In the genomic region with DNA sequence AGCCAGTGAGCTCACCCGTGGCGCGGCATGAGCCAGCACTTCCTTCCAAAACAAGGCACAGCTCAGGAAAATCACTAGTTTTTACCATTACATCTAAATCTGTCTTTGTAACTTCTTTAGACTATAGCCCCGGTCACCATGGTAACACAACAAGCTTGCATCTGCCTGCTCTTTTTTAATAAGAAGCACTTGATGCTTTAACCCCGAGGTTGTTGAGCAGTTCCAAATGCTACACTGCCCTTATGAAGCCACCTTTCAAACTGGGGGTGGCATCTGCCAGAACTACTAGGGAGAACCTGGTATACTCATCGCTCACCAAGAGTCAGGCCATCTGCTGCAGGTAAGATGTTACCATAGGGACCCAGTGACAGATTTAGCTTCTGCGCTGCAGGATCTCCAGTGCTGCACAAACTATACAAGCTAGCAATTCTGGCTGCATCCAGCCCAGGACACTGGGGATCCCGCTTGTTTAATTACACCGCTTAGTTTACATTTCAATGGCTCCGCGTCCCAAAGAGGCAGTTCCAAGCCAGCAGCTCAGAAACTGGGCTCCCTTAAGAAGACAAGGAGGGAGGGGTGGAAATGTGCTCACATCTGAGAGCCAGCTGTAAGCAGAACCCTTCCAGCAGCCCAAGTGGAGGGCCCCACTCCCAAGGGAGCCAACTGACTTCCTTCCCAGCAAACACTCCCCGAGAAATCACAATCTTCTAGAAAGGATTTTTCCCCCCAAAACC, we compare ENCODE assay signal across 9 mouse cellular contexts.
DNase-seq lines count a peak whose midpoint lies in the region; ATAC-seq and TF ChIP-seq lines count a peak whose summit lies in the region.
"Had no signal": no experiment of that assay in that cellular context is flagged by ENCODE, and none has a peak within 500 bp of the region (broad histone marks: within the 10 kb centered on the region; RNA-seq: fewer than 3 reads in every experiment).

No protein-coding gene starts in this region.

- peak overlapping the region; percentile 1 for H3K4me3 ChIP-seq in forebrain, postnatal 0 days (ENCODE audit: low read depth, low read length)
- H3K4me3 ChIP-seq in midbrain, embryonic 15.5 days = no peak overlapping the region
- H3K4me3 ChIP-seq: myocyte had no signal

- intact Hi-C loops in heart, postnatal 36 days (cut with DNase I) = no loop called here
- intact Hi-C loops in left cerebral cortex, postnatal 25 days (cut with DNase I) = loop anchor here (2.0 kb wide), 1 partner anchor 17 kb away; no protein-coding TSS in a partner anchor

- WGBS in forebrain, postnatal 0 days = 4% methylated on average over 12 of the region's 12 CpGs
- 5% methylated on average over 12 of the region's 12 CpGs for WGBS in midbrain, embryonic 15.5 days

- H3K27ac ChIP-seq in forebrain, postnatal 0 days (ENCODE audit: low read depth, low read length) = peak overlapping the region; percentile 73
- H3K27ac ChIP-seq in midbrain, embryonic 15.5 days = peak overlapping the region; percentile 76

- peak; percentile 75 for ATAC-seq in forebrain, postnatal 0 days
- ATAC-seq in midbrain, embryonic 15.5 days (replicated peaks) = peak; percentile 83

- TF ChIP-seq CTCF in forebrain, postnatal 0 days (IDR thresholded peaks at IDR 0.05; ENCODE audit: low read depth) = no peak

- DNase-seq in ES-CJ7 (ENCODE audit: low read depth, low spot score) = peak; percentile 88
- DNase-seq in cerebellum, adult 18-20 months = peak; percentile 76 to 87
- peak; percentile 69 for DNase-seq in forebrain, postnatal 0 days
- DNase-seq in heart, postnatal 36 days = peak; percentile 35 to 49
- peak; percentile 71 to 83 for DNase-seq in left cerebral cortex, postnatal 25 days (ENCODE audit: low spot score in 2 of 2)
- DNase-seq in adrenal gland, postnatal 25 days = no peak
- no peak for DNase-seq in thymus, postnatal 14 days

- peak overlapping the region; percentile 28; the same call in 1 of the 2 replicates for H3K9ac ChIP-seq in forebrain, postnatal 0 days
- no peak overlapping the region for H3K9ac ChIP-seq in midbrain, embryonic 15.5 days

- peaks cover 15% of the 10 kb centered on the region for H3K36me3 ChIP-seq in forebrain, postnatal 0 days (ENCODE audit: insufficient read depth)
- H3K36me3 ChIP-seq in midbrain, embryonic 15.5 days (replicated peaks) = 0 out of 2 replicates have a peak, but pooled peaks cover 3% of the 10 kb centered on the region

- no peaks in the 10 kb centered on the region for H3K9me3 ChIP-seq in forebrain, postnatal 0 days (ENCODE audit: low read length)
- no peaks in the 10 kb centered on the region for H3K9me3 ChIP-seq in midbrain, embryonic 15.5 days

- peaks cover 10% of the 10 kb centered on the region; the same call in 1 of the 2 replicates for H3K4me1 ChIP-seq in forebrain, postnatal 0 days (ENCODE audit: insufficient read depth)
- H3K4me1 ChIP-seq in midbrain, embryonic 15.5 days = peaks cover 35% of the 10 kb centered on the region

- peak overlapping the region; percentile 42 for H3K4me2 ChIP-seq in forebrain, postnatal 0 days (ENCODE audit: low read depth)
- H3K4me2 ChIP-seq in midbrain, embryonic 15.5 days = peak overlapping the region; percentile 30

- H3K27me3 ChIP-seq in forebrain, postnatal 0 days (ENCODE audit: insufficient read depth, low read length) = no peaks in the 10 kb centered on the region
- no peaks in the 10 kb centered on the region for H3K27me3 ChIP-seq in midbrain, embryonic 15.5 days (replicated peaks)

Comparison
In these comparisons a context has a peak if more than half of its experiments do, and no peak if none do; other contexts are left out.
1. DNase-seq: peak in ES-CJ7 (single experiment), cerebellum, adult 18-20 months (2 of 2), forebrain, postnatal 0 days (single experiment), heart, postnatal 36 days (2 of 2) and left cerebral cortex, postnatal 25 days (2 of 2); none in adrenal gland, postnatal 25 days (single experiment) and thymus, postnatal 14 days (single experiment).